Mouse (Mus musculus) R1 (cell line): ENCODE results near the gene Cyb5d1.
"Not testable (repeated sequence)": the region's sequence is repeated elsewhere in the genome, so short reads cannot be mapped to it uniquely, and the experiment has no call there.

Experiments used
- DNase-seq: peaks from one replicate; pipeline ENCODE4 v3.0.0-alpha.2; 2018; ENCODE audit warnings: low read depth, low spot score

Cyb5d1 gene

DNA sequence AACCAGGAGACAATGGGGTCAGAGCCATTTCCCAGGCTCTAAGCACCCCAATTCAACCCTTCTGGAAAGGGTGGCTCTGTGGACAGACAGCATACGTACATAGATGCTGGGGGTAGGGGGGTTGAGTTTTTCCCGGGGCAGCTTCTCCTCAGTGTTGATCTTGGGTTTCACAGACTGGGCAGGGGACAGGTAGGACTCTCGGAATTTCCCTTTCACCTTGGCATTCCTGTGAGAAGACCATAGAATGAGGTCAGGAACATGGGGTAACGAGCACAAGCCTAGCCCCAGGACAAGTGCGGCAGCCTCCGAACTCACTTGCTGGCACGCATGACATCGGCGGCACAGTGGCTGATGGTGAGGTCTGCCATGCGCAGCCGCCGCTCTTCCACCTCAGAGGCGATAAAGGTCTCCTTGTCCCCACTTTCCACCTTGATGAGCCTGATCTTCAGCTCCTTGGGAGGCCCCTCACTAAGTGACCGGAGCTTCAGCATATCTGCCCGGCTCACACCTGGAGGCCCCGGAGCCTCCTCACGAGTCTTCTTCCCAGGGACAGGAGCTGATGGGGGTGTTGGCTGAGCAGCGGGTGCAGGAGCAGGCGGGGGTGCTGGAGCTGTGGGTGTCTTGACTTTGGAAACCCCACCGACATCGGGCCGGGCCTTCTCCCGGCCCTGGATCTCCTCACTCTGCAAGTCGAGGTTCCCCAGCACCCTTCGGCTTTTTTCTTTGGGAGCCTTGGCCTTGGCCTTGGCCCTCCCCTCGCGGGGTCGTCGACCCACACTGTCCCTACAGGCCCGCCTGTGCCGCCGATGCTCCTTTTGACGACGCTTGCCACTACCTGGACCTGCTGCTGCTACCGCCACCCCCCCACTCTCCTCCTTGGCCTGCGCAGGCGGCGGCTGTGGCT lies 8.5 kb upstream of the Cyb5d1 start:
- DNase-seq = no peak

GRCm38 (mm10) chr11:69401987-69402386 lies 6.6 kb upstream of the Cyb5d1 start:
- DNase-seq = no peak

DNA sequence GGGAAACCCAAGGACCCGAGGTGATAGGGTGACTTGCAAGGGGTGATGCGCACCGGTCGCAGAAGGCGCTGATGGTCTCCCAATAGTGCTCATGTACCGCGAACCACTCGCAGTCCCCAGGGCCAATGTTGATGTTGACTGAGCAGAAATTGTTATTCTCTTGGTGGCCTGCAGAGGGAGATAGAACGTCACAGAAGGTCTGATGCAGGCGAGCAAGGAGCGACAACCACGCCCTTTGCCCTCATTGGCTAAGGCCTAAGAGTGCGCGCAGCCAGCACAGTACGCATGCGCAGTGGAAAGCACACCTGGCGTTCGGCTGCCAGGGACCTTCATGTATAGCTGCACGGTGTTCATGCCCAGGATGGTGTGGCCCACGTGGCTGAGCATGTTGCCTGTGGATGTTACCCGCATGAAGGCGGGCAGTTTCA lies 5.8 kb upstream of the Cyb5d1 start:
- DNase-seq = peak; percentile 98

GRCm38 (mm10) chr11:69400083-69400850 lies 4.8 kb upstream of the Cyb5d1 start:
- no peak for DNase-seq

- peak; percentile 75 for DNase-seq
Observed at GRCm38 (mm10) chr11:69399201-69400082, 4.0 kb upstream of the Cyb5d1 start.

DNA sequence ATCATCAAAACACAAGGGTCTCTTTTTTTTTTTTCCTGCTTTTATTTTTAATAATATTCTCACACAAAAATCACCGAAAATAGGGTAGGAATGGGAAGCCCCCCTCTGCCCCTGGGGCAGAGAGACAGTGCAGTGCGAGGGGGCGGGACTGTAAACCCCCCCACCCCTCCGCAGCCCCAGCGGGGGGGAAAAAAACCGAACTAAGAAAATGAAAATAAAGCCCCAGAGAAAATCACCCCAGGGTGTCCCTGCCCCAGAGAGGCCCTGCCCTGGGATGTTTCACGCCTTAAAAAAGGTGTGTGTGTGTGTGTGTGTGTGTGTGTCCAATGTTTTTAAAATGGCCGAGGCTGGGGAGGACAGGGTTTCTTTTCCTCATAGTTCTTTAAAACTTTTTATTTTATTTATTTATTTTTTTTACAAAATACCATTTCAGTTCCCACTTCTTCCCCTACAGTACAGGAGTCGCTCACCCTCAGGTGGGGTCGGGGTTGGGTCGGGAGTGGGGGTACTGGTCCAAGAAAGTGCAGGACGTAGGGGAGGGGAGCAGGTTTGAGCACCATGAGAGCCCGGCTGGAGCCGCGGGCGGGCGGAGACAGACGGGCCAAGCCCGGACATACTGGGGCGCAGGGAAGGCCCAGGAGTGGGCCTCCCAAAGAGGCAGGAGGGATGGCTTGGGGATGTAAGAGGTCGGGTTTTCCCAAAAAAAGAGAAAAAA lies 3.2 kb upstream of the Cyb5d1 start:
- DNase-seq = no peak

- DNase-seq = peak; percentile 91
Observed at GRCm38 (mm10) chr11:69398059-69398458, 2.6 kb upstream of the Cyb5d1 start, which contains the start of gene Tmem88. TSS of gene Tmem88 (minus strand) at chr11:69398234.

DNA sequence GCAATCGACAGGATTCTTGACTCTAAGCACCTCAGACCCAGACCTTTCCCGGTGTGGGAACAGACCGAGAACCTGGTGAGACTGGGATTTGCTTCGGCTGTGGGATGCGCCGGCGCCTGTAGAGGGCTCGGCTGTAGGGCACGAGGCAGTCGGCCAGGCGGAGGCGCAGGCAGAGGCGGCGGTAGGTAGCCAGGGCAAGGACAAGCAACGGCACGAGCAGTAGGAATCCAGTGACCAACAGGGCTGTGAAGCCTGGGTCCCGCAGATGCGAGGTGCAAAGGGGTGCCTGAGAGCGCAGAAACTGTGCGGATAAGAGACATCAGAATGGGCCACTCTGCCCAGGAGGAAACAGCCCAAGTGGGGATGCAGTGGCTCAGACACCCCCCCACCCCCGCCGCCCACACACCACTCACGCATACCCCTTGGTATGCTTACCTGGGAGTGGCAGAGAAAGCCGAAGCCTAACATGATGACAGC lies 2.2 kb upstream of the Cyb5d1 start:
- DNase-seq = peak; percentile 45

- DNase-seq = no peak
Observed at GRCm38 (mm10) chr11:69396772-69397171, 1.3 kb upstream of the Cyb5d1 start.

GRCm38 (mm10) chr11:69395634-69396373 lies 373 bp upstream of the Cyb5d1 start:
- peak; percentile 100 for DNase-seq

GRCm38 (mm10) chr11:69394591-69395167 lies 752 bp downstream of the Cyb5d1 start:
- DNase-seq = not testable (repeated sequence)

GRCm38 (mm10) chr11:69390400-69391034 lies 4.9 kb downstream of the Cyb5d1 start:
- peak; percentile 71 for DNase-seq

DNA sequence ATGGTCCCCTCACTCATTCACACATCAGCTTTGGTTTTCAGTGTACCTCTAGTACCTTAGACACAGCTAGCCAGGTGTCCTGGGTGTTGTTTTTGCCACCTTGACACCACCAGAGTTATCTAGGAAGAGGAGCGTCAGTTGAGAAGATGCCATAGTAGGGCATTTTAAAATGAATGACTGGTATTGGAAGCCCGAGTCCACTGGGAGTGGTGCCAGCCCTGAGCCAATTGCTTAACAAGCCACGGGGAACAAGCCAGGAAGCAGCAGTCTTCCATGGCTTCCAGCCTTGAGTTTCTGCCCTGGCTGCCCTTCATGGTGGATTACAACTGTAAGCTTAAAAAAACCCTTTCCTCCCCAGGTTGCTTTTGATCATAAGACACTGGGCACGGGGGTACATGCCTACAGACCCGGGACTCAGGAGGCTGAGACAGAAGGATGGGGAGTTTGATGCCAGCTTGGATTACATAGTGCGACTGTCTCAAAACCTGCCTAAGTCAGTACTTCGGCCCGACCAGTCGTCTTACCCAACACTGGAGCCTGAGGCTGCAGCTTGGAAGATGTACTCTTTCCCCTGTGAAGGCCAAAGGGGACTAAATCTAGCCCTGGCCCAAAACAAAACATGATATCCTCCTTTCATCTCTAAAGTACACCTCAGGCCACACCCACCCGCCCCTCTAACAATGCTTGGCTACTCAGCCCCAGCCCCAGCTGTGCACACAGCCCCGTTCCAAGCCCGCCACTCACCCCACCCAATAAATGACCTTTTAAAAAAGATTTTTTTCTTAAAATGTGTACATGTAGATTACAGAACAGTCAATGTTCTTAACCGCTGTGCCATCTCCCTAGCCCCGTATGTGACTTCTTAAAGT lies 5.7 kb downstream of the Cyb5d1 start:
- no peak for DNase-seq

DNA sequence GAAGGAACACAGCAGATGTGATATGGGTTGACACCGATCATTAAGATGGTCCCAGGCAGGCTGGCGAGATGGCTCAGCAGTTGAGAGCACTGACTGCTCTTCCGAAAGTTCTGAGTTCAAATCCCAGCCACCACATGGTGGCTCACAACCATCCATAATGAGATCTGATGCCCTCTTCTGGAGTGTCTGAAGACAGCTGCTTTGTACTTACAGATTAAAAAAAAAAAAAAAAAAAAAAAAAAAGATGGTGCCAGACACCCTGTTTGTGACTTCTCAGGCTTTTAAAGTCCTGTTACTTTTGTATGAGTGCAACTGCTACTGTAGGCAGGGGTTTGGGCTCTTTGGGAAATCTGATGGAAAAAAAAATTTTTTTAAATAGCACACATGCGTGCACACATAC lies 6.8 kb downstream of the Cyb5d1 start:
- no peak for DNase-seq

GRCm38 (mm10) chr11:69386758-69387157 lies 8.7 kb downstream of the Cyb5d1 start:
- no peak for DNase-seq

DNA sequence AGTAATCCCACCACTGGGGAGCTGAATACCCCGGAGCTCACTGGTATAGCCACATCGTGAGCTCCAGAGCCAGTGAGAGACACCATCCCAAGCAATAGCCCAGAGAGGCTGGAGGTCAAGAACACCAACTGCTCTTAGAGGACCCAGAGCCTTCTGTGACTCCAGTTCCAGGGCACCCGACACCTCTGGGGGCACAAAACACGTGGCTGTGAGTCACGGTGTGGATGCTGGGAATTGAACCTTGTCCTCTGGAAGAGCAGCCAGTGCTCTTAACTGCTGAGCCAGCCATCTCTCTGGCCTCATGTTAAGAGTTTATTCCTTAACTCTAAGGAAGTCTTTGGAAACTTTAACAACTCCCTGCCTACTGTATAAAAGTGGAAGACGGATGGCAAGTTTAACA lies 10.5 kb downstream of the Cyb5d1 start:
- no peak for DNase-seq

DNA sequence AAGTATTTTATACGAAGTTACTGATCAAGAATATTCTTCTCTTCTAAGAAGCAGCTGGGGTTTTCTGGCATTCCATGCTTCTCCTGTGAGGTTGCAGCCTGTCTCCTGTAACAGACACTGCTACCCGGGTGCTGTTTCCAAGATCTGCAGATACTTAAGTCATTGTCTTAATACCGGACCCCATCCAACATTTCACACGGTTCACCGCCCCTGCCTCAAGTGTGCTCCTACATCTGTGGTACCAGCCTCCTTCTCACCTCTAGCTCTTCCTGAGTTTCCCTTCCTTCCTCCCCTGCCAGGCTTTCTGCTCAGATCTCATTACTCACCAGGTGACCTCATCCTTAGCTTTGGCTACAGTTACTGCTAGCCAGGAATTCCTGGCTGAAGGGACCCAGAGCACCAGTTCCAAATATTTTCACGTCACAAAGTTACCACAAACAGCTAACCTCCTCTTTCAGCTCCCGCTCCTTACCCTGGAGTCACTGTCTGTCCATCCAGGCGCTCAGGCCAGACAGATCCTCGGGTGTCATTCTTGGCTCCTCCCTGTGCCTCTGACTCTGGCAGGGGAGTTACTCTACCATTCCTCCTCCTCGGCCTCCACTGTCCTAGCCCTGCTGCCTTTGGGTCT lies 12.8 kb downstream of the Cyb5d1 start:
- no peak for DNase-seq

GRCm38 (mm10) chr11:69381356-69381755 lies 14.1 kb downstream of the Cyb5d1 start:
- no peak for DNase-seq
